Mouse (Mus musculus) brown adipose tissue, adult 24 weeks (tissue): ENCODE measurements around the gene Ift57. TPM values are rescaled to one million over a fixed set of nuclear protein-coding genes. Genes with fewer than 3 reads are reported as not detected.

Source experiments
- polyA plus RNA-seq: library from polyadenylated mRNA; stranded (reverse); fragments of >200 nt; gene quantifications from 2 replicates; pipeline ENCODE4 v1.2.4, GENCODE M21; 2012; ENCODE audit not compliant: missing spikeins, insufficient read depth, insufficient read length

Gene Ift57
- polyA plus RNA-seq, 1 experiment = 21.9 TPM

Other genes with a start within 250 kb of the Ift57 start
- gene Cd47, start 101.3 kb downstream of the Ift57 start, polyA plus RNA-seq = 45.9 and 49.9 TPM in 2 replicates